Mouse (Mus musculus) cortical plate, adult 2 months (tissue): ENCODE data around the gene Gh.

Source experiments
- CTCF ChIP-seq: fragments of 200-500 bp; IDR thresholded peaks from 2 replicates; pipeline ENCODE4 v1.5.1; 2011; ENCODE audit warnings: mild to moderate bottlenecking, control low read depth, low read length; ENCODE audit not compliant: insufficient read depth; ENCODE audit errors: extremely low read depth
- POLR2A ChIP-seq: fragments of 200-500 bp; IDR thresholded peaks from 2 replicates; pipeline ENCODE4 v1.6.1; 2011; ENCODE audit warnings: mild to moderate bottlenecking, low read length, control low read depth; ENCODE audit not compliant: insufficient read depth; ENCODE audit errors: extremely low read depth

DNA sequence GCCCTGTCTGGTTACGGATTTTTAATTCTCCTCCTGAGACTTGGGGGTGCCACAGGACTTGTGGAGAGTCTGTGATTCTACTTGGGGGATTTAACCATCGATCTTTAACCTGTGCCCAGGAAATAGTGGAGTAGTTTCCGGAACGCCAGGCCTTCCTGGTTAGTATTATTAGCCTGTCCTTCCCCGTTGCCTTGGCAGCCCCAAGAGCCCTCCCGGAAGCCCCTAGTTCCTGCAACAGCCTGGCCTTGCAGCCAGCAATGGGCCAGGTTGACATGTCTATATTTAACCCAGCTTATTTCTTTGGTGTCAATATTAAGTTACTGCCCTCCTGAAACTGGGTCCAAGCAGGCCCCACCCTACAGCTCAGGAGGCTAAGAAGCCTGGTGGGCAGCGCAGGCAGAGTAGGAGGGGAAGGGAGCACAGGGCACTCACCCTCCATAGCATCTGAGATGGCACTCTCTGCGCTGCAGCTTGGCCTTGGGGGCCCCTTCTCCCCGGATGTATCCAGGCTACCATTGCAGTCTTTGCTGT lies 39.4 kb upstream of the Gh start:
- TF ChIP-seq CTCF (no peak), POLR2A (no peak)
